Mouse (Mus musculus): ENCODE results near the gene Car11. TPM values are rescaled to one million over a fixed set of nuclear protein-coding genes. Genes with fewer than 3 reads are reported as not detected.

Gene Car11
- polyA plus RNA-seq, 1 experiment from 2014 or later: 8.3 TPM

DNA sequence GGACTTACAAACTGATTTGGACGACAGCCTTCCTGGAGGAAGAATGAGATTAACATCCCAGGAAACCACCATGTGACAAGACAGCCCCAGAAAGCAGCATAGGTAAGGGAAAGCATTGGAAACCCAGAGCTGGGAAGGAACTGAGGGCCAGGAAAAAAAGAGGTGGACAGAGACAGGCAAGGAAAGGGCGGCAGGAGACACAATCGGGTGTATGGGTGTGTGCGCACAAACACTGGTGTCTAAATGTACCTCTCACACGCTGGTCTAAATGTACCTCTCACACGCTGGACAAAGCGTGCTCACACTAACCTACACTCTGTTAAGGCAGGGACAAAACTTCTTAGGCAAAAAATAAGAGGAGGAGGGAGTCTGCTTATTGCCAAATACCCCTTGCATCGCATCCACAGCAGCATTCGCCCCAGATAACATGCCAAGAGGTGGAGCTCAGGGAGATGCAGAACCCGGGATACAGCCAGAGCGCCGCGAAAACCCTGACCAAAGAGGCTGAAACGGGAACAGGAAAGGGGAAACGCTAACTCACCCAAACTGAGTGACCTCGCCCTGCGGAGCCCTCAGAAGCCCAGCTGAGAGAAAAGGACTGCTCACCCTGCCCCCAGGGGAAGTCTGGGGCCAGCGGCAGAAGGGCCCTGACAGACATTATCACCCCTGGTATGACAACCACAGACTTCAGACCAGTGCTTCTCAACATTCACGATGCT lies 16.3 kb downstream of the Car11 start:
- Histone ChIP-seq H3K36me3 (peaks cover 51% of the 10 kb centered on the region), H3K27me3 (ENCODE audit: insufficient read depth, poor library complexity, severe bottlenecking) (no peaks in the 10 kb centered on the region), H3K9me3 (no peaks in the 10 kb centered on the region), H3K4me1 (replicated peaks) (peaks cover 57% of the 10 kb centered on the region), H3K4me3 (peak overlapping the region; percentile 82), H3K27ac (peak overlapping the region; percentile 88)
- DNase-seq (ENCODE audit: low spot score): no peak
- 86% methylated on average over 19 of the region's 19 CpGs for WGBS

DNA sequence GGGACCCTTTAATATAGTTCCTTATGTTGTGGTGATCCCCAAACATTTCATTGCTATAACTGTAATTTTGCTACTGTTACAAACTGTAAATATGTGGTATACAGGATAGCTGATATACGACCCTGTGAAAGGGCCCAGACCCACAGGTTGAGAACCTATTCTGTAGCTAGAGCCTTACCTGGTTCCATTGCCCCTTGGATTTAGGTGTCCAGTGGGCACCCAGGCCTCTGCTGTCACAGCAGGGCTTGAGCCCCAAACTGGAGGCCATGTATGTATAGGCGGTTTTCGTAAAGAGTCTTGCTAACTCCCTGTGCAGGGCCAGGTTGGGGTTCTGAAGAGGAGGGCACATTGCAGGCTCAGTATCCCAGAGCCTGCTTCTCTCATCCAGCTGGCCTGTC lies 16.8 kb downstream of the Car11 start:
- no peaks in the 10 kb centered on the region for H3K9me3 ChIP-seq
- H3K27ac ChIP-seq: no peak overlapping the region; the same call in 1 of the 2 replicates
- H3K27me3 ChIP-seq (ENCODE audit: insufficient read depth, poor library complexity, severe bottlenecking): no peaks in the 10 kb centered on the region
- peaks cover 60% of the 10 kb centered on the region for H3K4me1 ChIP-seq (replicated peaks)
- DNase-seq (ENCODE audit: low spot score): no peak
- peak overlapping the region; percentile 91 for H3K4me3 ChIP-seq
- WGBS: 92% methylated on average over 3 of the region's 3 CpGs
- H3K36me3 ChIP-seq: peaks cover 51% of the 10 kb centered on the region

DNA sequence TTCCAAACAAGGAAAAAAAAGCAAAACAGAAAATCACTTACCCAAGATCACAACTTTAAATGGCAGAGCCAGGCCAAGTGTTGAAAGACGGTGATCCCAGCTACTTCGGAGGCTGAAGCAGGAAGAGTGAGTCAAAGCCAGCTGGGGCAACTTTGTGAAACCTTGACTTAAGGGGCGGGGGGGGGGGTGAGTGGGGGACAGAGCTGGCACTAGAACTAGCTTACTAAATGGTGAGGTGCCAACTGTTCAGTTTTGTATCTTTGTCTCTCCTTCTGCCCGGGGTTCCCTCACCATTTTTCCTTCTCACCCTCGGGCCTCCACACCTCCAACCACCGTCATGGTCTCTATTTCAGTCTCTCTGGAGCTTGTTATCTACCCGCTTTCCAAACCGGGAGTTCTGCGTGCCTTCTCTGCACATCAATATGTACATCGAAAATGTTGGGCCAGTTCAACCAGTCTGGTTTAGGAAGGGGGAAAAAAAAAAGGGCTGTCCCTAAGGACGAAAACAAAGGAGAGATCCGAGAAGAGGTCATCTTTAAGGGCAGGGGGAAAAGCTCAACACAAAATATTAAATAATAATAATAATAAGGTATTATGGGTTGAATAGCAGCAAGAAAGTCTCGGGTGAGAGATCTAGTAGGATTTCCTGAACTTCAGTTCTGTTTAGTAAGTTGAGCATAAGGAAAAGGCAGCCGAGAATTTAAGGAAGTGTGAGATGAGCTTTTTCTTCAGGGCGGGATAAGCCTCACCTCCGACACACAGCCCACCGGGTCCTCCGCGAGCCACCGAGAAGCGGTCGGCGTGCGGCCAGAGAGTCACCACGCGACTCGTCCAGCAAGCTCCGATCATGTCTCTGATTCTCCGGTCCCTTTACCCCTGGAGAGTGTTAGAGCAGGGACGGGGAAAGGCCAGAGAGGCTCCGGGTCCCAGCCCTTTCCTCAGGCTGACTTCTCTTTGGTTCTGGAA lies 17.6 kb downstream of the Car11 start:
- no peaks in the 10 kb centered on the region for H3K9me3 ChIP-seq
- H3K4me3 ChIP-seq: peak overlapping the region; percentile 91
- DNase-seq (ENCODE audit: low spot score): no peak
- peaks cover 67% of the 10 kb centered on the region for H3K4me1 ChIP-seq (replicated peaks)
- H3K27me3 ChIP-seq (ENCODE audit: insufficient read depth, poor library complexity, severe bottlenecking): no peaks in the 10 kb centered on the region
- H3K36me3 ChIP-seq: peaks cover 51% of the 10 kb centered on the region
- WGBS: 11% methylated on average over 31 of the region's 31 CpGs
- peak overlapping the region; percentile 98 for H3K27ac ChIP-seq

DNA sequence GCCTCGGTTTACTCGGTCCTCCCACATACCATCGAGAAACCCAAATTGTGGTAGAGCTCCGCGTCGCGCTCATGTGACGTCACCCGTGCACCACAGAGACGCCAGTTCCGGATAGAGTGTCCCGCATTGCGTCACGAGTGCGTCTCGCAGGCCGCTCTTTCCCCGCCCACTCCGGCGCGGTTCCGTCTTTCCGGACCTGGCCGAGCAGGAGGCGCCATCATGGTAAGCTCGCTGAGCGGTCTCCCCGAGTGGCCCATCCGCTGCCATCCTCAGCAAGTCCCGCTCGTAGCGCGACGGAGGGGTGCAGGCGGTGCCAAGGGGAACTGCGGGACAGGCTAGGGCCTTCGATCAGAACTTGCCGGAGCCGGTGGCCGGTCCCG lies 18.3 kb downstream of the Car11 start, which contains the start of gene Sphk2:
TSS of gene Sphk2 (minus strand) at position 85 of the 380 bp plus-strand sequence.
- peaks cover 69% of the 10 kb centered on the region for H3K4me1 ChIP-seq (replicated peaks)
- peaks cover 51% of the 10 kb centered on the region for H3K36me3 ChIP-seq

DNA sequence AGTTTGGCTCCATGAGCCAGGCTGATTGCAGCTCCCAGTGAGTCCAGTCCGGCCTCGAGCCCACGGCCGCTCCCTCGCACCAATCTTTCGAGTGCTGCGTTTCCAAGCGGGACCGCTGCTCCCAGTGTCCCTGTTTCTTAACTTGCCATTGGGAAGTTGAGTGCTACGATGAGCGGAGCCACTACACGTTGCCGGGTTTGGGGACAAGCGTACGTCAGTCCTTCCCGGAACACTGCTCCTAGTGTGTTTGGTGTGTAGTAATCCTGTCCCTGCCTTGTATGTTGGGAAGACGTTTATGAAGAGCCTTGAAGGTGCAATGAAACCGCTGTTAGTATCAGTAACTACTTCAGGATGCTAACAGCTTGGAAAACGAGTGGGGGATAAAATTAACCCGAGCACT lies 18.7 kb downstream of the Car11 start:
- no peak for DNase-seq (ENCODE audit: low spot score)
- under 1% methylated on average over 20 of the region's 20 CpGs for WGBS
- H3K4me1 ChIP-seq (replicated peaks): peaks cover 66% of the 10 kb centered on the region

More for the DNA sequence above, 18.3 kb downstream of the Car11 start, which contains the start of gene Sphk2:
- WGBS: under 1% methylated on average over 41 of the region's 41 CpGs
- Histone ChIP-seq H3K4me3 (peak within 1 kb of the TSS; percentile 91), H3K27ac (peak within 1 kb of the TSS; percentile 98), H3K27me3 (ENCODE audit: insufficient read depth, poor library complexity, severe bottlenecking) (no peaks in the 10 kb centered on the region), H3K9me3 (no peaks in the 10 kb centered on the region)
- DNase-seq (ENCODE audit: low spot score): peak; percentile 99

DNA sequence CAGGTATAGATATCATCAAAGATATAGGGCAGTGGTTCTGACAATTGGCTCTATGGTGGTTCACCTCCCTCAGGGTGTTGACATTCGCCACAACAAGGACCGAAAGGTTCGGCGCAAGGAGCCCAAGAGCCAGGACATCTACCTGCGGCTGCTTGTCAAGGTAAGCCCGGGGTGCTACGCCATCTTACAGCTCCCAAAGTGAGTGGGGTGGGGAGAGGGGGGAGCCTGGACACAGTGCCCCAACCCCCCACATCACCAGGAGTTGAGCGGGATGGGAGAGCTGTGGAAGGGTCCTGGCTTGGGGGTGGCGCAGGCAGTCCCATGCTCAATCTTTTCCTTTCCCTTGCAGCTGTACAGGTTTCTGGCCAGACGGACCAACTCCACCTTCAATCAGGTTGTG lies 19.5 kb downstream of the Car11 start:
- peak overlapping the region; percentile 98 for H3K27ac ChIP-seq
- no peaks in the 10 kb centered on the region for H3K9me3 ChIP-seq
- H3K36me3 ChIP-seq: peaks cover 55% of the 10 kb centered on the region
- peaks cover 62% of the 10 kb centered on the region for H3K4me1 ChIP-seq (replicated peaks)
- WGBS: 86% methylated on average over 10 of the region's 10 CpGs
- DNase-seq (ENCODE audit: low spot score): no peak
- peak overlapping the region; percentile 91 for H3K4me3 ChIP-seq
- H3K27me3 ChIP-seq (ENCODE audit: insufficient read depth, poor library complexity, severe bottlenecking): no peaks in the 10 kb centered on the region

More for the DNA sequence above, 18.7 kb downstream of the Car11 start:
- peak overlapping the region; percentile 98 for H3K27ac ChIP-seq
- H3K27me3 ChIP-seq (ENCODE audit: insufficient read depth, poor library complexity, severe bottlenecking): no peaks in the 10 kb centered on the region
- peak overlapping the region; percentile 91 for H3K4me3 ChIP-seq
- H3K9me3 ChIP-seq: no peaks in the 10 kb centered on the region
- H3K36me3 ChIP-seq: peaks cover 51% of the 10 kb centered on the region

DNA sequence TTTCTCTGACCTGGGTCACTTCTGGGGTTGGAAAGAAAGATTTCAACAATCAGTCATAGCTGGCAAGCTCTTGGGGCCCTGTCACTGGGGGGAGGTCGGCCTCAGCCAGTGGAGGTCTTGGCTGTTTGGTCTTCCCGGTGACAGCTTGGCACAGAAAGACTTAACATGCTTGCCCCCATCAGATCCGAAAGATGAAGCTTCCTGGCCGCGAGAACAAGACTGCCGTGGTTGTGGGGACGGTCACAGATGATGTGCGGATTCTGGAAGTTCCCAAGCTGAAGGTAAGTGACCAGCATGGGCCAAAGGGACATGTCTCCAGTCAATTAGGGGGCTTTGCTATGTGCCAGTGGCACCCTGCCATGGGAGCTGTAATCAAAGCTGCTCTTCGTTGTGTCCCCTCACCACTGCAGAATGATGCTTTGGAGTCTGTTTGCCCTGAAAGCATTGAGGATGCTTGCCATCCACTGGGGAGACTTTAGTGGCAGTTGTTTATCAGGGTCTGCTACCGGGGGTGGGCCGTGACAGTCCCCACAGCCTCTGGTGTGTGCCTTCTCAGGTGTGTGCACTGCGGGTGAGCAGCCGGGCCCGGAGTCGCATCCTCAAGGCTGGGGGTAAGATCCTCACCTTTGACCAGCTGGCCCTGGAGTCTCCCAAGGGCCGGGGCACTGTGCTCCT lies 20.2 kb downstream of the Car11 start:
- Histone ChIP-seq H3K9me3 (no peaks in the 10 kb centered on the region), H3K4me1 (replicated peaks) (peaks cover 55% of the 10 kb centered on the region), H3K27me3 (ENCODE audit: insufficient read depth, poor library complexity, severe bottlenecking) (no peaks in the 10 kb centered on the region), H3K4me3 (peak overlapping the region; percentile 91), H3K36me3 (peaks cover 62% of the 10 kb centered on the region), H3K27ac (no peak overlapping the region)
- no peak for DNase-seq (ENCODE audit: low spot score)
- 91% methylated on average over 16 of the region's 16 CpGs for WGBS

DNA sequence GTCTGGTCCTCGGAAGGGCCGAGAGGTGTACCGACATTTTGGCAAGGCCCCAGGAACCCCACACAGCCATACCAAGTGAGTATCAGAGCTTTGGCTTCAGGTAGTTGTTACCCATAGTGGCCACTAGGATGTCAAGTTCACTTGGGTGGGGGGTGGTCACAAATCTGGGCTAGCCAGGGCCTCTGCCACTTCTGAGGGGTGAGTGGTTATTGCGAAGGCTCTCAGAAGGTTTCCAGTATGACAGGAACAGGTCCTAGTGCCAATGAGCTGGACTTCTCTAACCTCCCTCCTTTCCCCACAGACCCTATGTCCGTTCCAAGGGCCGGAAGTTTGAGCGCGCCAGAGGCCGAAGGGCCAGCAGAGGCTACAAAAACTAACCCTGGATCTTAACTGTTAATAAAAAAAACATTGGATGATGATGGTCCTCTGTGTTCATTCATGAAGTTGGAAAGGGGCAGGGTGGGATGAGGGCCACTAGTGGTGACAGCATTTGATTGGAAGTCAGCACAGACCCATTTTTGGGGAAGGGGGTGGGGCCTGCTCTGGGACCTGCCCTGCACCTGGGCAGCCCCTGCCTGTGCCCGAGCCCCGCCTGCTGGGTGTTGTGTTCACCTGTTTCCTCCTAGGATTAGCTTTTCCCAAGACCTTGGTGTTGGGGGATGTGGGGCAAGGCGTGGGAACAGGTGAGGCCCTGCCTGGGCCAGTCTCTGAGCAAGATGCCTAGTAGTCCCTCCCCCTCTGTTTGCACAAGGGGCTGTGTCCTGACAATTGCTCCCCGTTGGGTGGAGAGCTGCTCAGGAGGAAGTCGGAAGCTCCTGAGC lies 21.0 kb downstream of the Car11 start, which contains the start of gene Fam83e:
TSS of gene Fam83e (plus strand) at position 800 of the 821 bp plus-strand sequence.
- WGBS: 88% methylated on average over 14 of the region's 14 CpGs
- no peak for DNase-seq (ENCODE audit: low spot score)
- peaks cover 69% of the 10 kb centered on the region for H3K36me3 ChIP-seq
- H3K4me3 ChIP-seq: peak within 1 kb of the TSS; percentile 91; the same call in 1 of the 2 replicates
- peaks cover 48% of the 10 kb centered on the region for H3K4me1 ChIP-seq (replicated peaks)
- no peaks in the 10 kb centered on the region for H3K27me3 ChIP-seq (ENCODE audit: insufficient read depth, poor library complexity, severe bottlenecking)
- H3K9me3 ChIP-seq: no peaks in the 10 kb centered on the region
- no peak within 1 kb of the TSS for H3K27ac ChIP-seq

DNA sequence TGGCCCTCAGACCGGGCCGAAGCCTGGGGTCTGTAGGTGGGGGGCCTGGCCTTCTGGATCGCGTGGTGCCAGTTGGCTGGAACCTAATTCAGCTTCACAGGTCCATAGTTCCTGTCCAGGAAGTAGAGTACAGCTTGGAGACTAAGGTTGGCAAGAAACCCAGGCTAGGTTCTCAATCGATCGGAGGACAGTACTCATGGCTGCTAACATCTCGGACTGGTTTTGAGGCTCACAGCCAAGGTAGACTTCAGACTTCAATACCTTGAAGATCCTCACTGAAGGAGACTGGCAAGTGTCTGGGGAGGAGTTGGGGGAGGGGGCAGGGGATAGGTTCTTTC lies 21.6 kb downstream of the Car11 start:
- Histone ChIP-seq H3K36me3 (peaks cover 75% of the 10 kb centered on the region), H3K27ac (no peak overlapping the region), H3K4me3 (no peak overlapping the region), H3K9me3 (no peaks in the 10 kb centered on the region), H3K4me1 (replicated peaks) (peaks cover 43% of the 10 kb centered on the region), H3K27me3 (ENCODE audit: insufficient read depth, poor library complexity, severe bottlenecking) (no peaks in the 10 kb centered on the region)
- no peak for DNase-seq (ENCODE audit: low spot score)
- WGBS: 85% methylated on average over 7 of the region's 7 CpGs

DNA sequence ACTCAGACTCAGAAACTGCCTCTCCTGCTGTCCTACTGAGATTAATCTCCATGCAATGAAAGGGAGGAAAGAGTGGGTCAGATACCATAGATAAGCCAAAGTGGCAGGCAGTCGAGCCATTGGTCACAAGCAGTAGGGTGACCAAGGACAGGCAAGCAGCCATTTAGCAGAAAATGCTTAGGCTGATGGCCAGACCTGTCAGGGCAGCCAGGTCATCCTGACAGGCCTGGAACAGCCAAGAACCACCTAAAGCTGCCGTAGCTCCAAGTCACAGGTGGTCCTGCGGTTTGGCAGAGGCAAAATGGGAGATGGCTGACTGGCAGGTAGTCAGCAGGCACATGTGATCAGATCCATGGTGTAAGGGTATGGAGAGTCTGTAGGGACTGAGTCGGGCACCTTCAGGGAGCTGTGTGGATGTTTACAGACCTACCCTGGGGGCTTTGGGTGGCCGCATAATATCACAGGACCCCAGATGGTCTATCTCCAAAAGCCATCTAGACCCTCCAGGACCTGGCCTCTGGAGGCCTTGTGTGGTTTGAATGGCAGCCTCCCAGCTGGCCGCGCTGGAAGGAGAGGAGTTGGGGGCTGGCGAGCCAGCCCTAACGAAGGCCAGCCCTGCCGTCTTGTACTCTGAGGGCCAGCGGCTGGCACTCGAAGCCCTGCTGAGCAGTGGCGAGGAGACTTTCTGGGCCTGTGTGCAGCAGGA lies 22.2 kb downstream of the Car11 start:
- Histone ChIP-seq H3K36me3 (peaks cover 81% of the 10 kb centered on the region), H3K4me3 (no peak overlapping the region), H3K27ac (0 out of 2 replicates have a peak overlapping the region, but pooled peaks have one; percentile 9), H3K4me1 (replicated peaks) (peaks cover 37% of the 10 kb centered on the region), H3K27me3 (ENCODE audit: insufficient read depth, poor library complexity, severe bottlenecking) (no peaks in the 10 kb centered on the region), H3K9me3 (no peaks in the 10 kb centered on the region)
- DNase-seq (ENCODE audit: low spot score): no peak
- 74% methylated on average over 13 of the region's 13 CpGs for WGBS

DNA sequence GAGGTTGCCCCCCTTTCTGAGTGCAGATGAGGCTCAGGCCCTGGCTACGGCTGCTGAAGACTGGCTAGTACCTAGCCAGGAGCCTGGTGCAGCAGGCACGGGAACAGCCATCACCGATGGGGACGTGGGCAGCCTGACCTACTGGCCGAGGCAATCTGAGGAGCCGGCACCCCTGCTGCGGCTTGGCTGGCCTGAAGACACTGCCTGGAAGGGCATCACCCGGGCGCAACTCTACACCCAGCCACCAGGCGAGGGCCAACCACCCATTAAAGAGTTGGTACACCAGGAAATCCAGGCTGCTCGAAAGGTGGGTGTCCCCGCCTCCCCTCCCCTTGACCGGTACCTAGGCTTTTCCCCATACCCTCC lies 22.7 kb downstream of the Car11 start:
- Histone ChIP-seq H3K27me3 (ENCODE audit: insufficient read depth, poor library complexity, severe bottlenecking) (no peaks in the 10 kb centered on the region), H3K4me1 (replicated peaks) (peaks cover 32% of the 10 kb centered on the region), H3K27ac (0 out of 2 replicates have a peak overlapping the region, but pooled peaks have one; percentile 9), H3K9me3 (no peaks in the 10 kb centered on the region), H3K4me3 (no peak overlapping the region), H3K36me3 (peaks cover 86% of the 10 kb centered on the region)
- no peak for DNase-seq (ENCODE audit: low spot score)
- 88% methylated on average over 13 of the region's 13 CpGs for WGBS
